Mouse (Mus musculus) liver, adult 2 months (tissue): ENCODE data around the gene Sh3glb1. TPM values are rescaled to one million over a fixed set of nuclear protein-coding genes. Genes with fewer than 3 reads are reported as not detected.
"Not testable (repeated sequence)": the region's sequence is repeated elsewhere in the genome, so short reads cannot be mapped to it uniquely, and the experiment has no call there.

Experiments
- DNase-seq: peaks from one replicate; pipeline ENCODE4 v3.0.0-alpha.2; 2011; ENCODE audit warnings: low read depth, low spot score; ENCODE audit errors: extremely low read depth
- H3K27ac ChIP-seq: fragments of 200-500 bp; replicated peaks from 2 replicates; pipeline ENCODE4 v1.5.1; 2012; ENCODE audit warnings: low read depth, mild to moderate bottlenecking, control low read depth, inconsistent platforms, low read length; ENCODE audit not compliant: insufficient read depth
- H3K27me3 ChIP-seq: fragments of 200-500 bp; 2 replicates; pipeline ENCODE4 v1.6.1; 2012; ENCODE audit warnings: mild to moderate bottlenecking, moderate library complexity, low read length, inconsistent platforms; ENCODE audit not compliant: control insufficient read depth, insufficient read depth
- H3K36me3 ChIP-seq: fragments of 200-500 bp; 2 replicates; pipeline ENCODE4 v1.6.1; 2012; ENCODE audit warnings: low read length, inconsistent platforms; ENCODE audit not compliant: control insufficient read depth, insufficient read depth
- H3K4me1 ChIP-seq: fragments of 200-500 bp; 2 replicates; pipeline ENCODE4 v1.6.1; 2011; ENCODE audit warnings: low read length; ENCODE audit not compliant: control insufficient read depth, insufficient read depth
- H3K4me3 ChIP-seq: fragments of 200-500 bp; 2 replicates; pipeline ENCODE4 v1.5.1; 2011; ENCODE audit warnings: low read depth, mild to moderate bottlenecking, control low read depth, low read length, moderate library complexity; ENCODE audit not compliant: insufficient read depth
- H3K79me2 ChIP-seq: fragments of 200-500 bp; 2 replicates; pipeline ENCODE4 v1.6.1; 2012; ENCODE audit warnings: inconsistent platforms, mild to moderate bottlenecking, low read length, moderate library complexity; ENCODE audit not compliant: control insufficient read depth, insufficient read depth
- H3K9ac ChIP-seq: fragments of 200-500 bp; 2 replicates; pipeline ENCODE4 v1.6.1; 2012; ENCODE audit warnings: low read depth, mild to moderate bottlenecking, control low read depth, inconsistent platforms, low read length
- CTCF ChIP-seq: fragments of 200-500 bp; IDR thresholded peaks from 2 replicates; pipeline ENCODE4 v1.5.1; 2011; ENCODE audit warnings: low read depth, low read length, control low read depth
- POLR2A ChIP-seq: fragments of 200-500 bp; IDR thresholded peaks from 2 replicates; pipeline ENCODE4 v1.6.1; 2011; ENCODE audit warnings: low read length, control low read depth; ENCODE audit not compliant: insufficient read depth; ENCODE audit errors: extremely low read depth
- WGBS: fragments of 180-500 bp; shearing (Covaris S2); methylation state at CpG from one replicate; pipeline ENCODE4 v1.1.7; 2018; 5-methylcytosine and 5-hydroxymethylcytosine counted together
- polyA plus RNA-seq: library from polyadenylated mRNA; depleted of rRNA; stranded (reverse); fragments of >200 nt; gene quantifications from 2 replicates; pipeline ENCODE4 v1.2.3, GENCODE M21; 2012
- total RNA-seq: library from RNA; depleted of rRNA; stranded (reverse); fragments of >200 nt; gene quantifications from 2 replicates; pipeline ENCODE4 v1.2.3, GENCODE M21; 2014

Gene Sh3glb1
- total and polyA plus RNA-seq, 2 experiments: 7.7 to 28.2 TPM

DNA sequence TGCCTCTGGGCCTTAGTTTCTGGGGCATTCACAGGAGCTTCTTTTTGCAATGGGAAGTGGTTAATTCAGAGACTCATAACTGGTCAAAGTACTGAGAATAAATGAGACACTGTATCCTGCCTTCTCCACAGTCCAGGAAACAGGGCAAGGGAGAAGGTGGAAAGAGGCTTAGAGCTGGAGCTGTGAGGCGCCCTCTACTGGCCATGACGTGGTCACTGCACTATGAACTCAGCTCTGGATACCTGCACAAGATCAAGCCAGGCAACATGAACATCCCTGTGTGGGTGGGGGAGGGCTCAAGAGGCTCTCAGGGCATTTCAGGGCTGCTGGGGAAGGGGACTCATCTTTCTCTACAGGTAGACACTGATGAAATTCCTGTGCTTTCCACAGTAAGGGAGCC, 33.0 kb upstream of the Sh3glb1 start:
- H3K27me3 ChIP-seq: no peaks in the 10 kb centered on the region
- no peaks in the 10 kb centered on the region for H3K4me1 ChIP-seq
- no peaks in the 10 kb centered on the region for H3K79me2 ChIP-seq
- 8% methylated on average over 2 of the region's 2 CpGs for WGBS
- TF ChIP-seq CTCF (peak; percentile 73), POLR2A (no peak)
- H3K36me3 ChIP-seq: no peaks in the 10 kb centered on the region
- no peak overlapping the region for H3K27ac ChIP-seq
- no peak for DNase-seq
- no peak overlapping the region for H3K4me3 ChIP-seq
- no peak overlapping the region for H3K9ac ChIP-seq

DNA sequence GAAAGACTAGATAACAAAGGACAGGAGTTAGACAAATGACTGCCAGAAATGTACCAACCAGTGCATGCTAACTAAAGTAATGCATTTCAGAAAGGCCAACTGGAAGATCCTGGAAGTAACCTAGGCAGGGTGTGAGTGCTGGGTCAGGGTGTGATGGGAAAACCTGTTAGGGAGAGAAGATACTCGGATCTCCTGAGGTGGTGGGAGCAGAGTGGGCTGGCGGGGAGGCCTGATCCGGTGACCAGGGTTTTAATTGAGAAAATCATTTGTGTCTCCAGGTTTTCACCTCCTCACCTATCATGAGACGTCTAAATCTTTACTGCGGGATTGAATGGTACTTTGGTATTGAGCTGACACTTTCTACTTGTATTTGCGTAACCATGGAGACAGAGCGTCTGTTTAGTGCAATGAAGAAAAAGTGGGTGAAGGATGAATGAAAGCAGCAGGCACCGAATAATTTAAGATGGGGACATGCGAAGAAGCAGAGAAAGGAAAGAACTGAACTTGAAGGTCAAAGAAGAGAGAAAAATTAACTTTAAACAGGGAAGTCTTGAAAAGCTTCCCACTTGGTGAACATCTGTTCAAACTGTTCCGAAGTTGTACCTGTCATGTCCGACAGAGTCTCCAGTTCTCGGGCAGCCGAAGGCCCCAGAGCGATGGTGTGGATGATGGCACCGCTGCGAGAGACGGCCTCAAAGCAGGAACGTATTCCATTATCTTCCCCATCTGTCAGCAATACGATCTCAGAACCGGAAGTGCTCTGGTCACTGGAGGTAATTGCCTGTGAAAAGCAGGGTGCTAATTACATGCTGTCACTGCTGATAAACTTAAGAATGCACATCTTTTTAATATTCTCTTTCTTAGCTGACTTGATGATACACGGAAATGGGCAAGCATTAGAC, 29.2 kb upstream of the Sh3glb1 start:
- not testable (repeated sequence) for H3K27ac ChIP-seq, H3K36me3 ChIP-seq, H3K9ac ChIP-seq, H3K27me3 ChIP-seq, DNase-seq, H3K4me3 ChIP-seq, H3K4me1 ChIP-seq, H3K79me2 ChIP-seq
- WGBS: 84% methylated on average over 20 of the region's 21 CpGs

DNA sequence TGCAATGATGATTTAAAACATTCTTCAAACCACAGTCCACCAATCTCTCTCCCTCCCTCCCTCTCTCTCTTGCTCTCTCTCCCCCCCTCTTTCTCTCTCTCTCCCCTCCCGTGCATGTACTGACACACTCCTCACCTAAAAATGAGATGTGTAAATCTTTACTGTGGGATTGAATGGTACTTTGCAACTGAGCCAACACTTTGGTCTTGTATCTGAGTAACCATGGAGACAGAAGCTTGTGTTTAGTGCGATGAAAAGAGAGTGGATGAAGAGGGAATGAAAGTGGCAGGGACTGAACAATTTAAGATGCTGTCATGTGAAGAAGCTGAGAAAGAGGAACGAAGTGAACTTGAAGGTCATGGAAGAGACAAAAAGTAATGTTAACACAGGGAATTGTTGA, 27.6 kb upstream of the Sh3glb1 start:
- H3K4me1 ChIP-seq, H3K36me3 ChIP-seq, H3K27me3 ChIP-seq, H3K27ac ChIP-seq, H3K79me2 ChIP-seq, DNase-seq, H3K4me3 ChIP-seq, H3K9ac ChIP-seq: not testable (repeated sequence)
- WGBS: 62% methylated on average over 3 of the region's 3 CpGs

DNA sequence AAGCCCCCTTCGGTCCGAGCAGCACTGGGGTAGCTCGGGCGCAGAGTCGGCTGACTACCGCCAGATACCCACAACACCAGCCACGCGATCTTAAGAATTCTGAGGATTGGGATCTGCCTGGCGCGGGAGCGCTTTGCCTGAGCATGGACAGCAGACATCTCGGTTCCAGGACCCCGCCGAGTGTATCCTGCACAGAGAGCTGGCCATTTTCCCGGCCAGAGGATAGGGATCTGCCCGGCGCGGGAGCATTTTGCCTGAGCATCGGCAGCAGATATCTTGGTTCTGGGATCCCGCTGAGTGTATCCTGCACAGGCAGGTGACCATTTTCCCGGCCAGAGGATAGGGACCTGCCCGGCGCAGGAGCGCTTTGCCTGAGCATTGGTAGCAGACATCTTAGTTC, 18.3 kb upstream of the Sh3glb1 start:
- not testable (repeated sequence) for DNase-seq, H3K9ac ChIP-seq, H3K27me3 ChIP-seq, H3K36me3 ChIP-seq, H3K79me2 ChIP-seq, H3K4me1 ChIP-seq, H3K4me3 ChIP-seq, H3K27ac ChIP-seq
- 75% methylated on average over 24 of the region's 24 CpGs for WGBS

DNA sequence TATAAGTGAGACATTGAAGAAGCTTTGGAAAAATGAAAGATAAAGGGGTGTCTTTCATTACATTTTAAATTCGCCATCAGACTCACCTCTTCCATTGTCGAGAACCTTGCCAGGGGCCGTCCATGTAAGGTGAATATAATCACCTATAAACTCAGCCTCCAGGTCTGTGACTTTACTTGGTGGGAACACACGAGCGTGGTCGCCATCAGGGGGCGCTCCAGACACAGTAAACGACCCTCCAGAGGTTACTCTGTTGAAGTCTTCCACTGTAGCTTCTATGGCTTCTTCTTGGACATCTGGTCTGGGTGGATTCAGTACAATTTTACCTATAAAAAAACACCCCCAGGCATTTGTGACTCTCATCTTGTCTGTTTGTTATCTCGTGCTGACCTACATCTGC, 16.7 kb upstream of the Sh3glb1 start:
- Histone ChIP-seq H3K27me3 (no peaks in the 10 kb centered on the region), H3K36me3 (no peaks in the 10 kb centered on the region), H3K4me3 (no peak overlapping the region), H3K9ac (no peak overlapping the region), H3K79me2 (no peaks in the 10 kb centered on the region), H3K4me1 (no peaks in the 10 kb centered on the region), H3K27ac (no peak overlapping the region)
- TF ChIP-seq POLR2A: no peak
- TF ChIP-seq CTCF: peak; percentile 31; the same call in 1 of the 2 replicates
- WGBS: 30% methylated on average over 9 of the region's 9 CpGs
- DNase-seq: no peak

DNA sequence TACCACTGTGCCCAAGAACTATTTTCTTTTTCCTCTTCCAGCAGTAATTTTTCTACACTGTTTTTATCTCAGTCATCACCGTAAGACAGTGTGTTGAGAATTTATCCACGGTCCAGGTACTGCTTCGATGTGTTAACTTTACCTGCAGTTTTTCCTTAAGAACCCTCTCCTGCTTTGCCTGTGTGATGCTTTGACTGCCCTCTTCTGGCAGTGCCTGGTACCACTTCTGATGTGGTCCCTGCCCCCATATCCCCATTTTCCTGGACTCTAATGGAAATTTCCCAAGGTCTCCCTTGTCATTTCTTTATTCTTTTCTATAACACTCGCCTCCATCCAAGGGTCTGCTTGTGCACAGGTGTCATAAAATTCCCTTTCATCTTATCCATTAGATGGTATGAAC, 3.3 kb upstream of the Sh3glb1 start:
- Histone ChIP-seq H3K36me3 (no peaks in the 10 kb centered on the region), H3K79me2 (no peaks in the 10 kb centered on the region), H3K27me3 (no peaks in the 10 kb centered on the region), H3K9ac (no peak overlapping the region), H3K4me1 (peaks cover 4% of the 10 kb centered on the region), H3K27ac (no peak overlapping the region), H3K4me3 (no peak overlapping the region)
- 56% methylated on average over 4 of the region's 4 CpGs for WGBS
- peak; percentile 23 for DNase-seq
- peak; percentile 66; the same call in 1 of the 2 replicates for TF ChIP-seq CTCF
- no peak for TF ChIP-seq POLR2A

DNA sequence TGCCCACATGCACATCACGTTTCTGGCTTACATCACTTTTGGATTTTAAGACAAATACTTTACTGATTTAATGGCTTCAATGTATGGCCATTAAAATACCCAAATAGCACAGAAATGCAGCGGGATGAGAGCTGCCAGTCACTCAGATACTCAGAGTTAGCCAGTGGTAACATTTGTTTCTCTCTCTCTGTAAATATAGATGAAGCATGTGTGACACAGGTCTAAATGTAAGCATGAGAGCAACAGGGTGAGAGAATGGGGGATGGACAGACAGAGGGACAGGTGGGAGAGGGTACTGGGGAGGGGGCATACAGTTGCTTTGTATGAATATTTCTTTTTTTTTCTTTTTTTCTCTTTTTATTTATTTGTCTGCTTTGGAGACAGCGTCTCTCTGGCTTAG, 2.4 kb upstream of the Sh3glb1 start:
- 89% methylated on average over 3 of the region's 3 CpGs for WGBS
- not testable (repeated sequence) for H3K27me3 ChIP-seq, H3K36me3 ChIP-seq, H3K4me1 ChIP-seq, H3K9ac ChIP-seq, DNase-seq, H3K27ac ChIP-seq, H3K79me2 ChIP-seq, H3K4me3 ChIP-seq
